Mouse (Mus musculus) lung, adult 2 months (tissue): ENCODE measurements at regions not wholly inside any gene's neighbourhood (a gene's known extent, or its start where the extent isn't known, plus 50 kb on each side); places are given as distances from the start of the nearest gene placed in this dataset.

Experiments
- CTCF ChIP-seq: fragments of 200-500 bp; IDR thresholded peaks from 2 replicates; pipeline ENCODE4 v1.5.1; 2011; ENCODE audit warnings: mild to moderate bottlenecking, low read length, control low read depth; ENCODE audit not compliant: insufficient read depth
- POLR2A ChIP-seq: fragments of 200-500 bp; IDR thresholded peaks from 2 replicates; pipeline ENCODE4 v1.6.1; 2011; ENCODE audit warnings: low read depth, mild to moderate bottlenecking, control low read depth, low read length, borderline replicate concordance; ENCODE audit errors: extremely low read depth

DNA sequence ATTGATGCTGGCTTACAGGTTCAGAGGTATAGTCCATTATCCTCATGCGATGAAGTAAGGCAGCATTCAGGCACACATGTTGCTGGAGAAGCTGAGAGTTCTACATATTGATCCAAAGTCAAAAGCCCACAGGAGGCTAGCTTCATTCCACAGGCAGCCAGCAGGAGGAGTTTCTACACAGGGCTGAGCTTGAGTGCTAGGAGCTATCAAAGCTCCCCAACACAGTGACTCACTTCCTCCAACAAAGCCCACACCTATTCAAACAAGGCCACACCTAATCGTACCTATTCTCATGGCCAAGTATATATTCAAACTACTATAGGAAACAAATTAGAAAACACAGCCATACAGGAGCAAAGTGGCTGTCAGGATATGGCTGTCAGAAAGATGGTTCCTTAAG, 325.3 kb downstream of the Tecrl start:
- TF ChIP-seq CTCF (no peak), POLR2A (no peak)
